In the genomic region with DNA sequence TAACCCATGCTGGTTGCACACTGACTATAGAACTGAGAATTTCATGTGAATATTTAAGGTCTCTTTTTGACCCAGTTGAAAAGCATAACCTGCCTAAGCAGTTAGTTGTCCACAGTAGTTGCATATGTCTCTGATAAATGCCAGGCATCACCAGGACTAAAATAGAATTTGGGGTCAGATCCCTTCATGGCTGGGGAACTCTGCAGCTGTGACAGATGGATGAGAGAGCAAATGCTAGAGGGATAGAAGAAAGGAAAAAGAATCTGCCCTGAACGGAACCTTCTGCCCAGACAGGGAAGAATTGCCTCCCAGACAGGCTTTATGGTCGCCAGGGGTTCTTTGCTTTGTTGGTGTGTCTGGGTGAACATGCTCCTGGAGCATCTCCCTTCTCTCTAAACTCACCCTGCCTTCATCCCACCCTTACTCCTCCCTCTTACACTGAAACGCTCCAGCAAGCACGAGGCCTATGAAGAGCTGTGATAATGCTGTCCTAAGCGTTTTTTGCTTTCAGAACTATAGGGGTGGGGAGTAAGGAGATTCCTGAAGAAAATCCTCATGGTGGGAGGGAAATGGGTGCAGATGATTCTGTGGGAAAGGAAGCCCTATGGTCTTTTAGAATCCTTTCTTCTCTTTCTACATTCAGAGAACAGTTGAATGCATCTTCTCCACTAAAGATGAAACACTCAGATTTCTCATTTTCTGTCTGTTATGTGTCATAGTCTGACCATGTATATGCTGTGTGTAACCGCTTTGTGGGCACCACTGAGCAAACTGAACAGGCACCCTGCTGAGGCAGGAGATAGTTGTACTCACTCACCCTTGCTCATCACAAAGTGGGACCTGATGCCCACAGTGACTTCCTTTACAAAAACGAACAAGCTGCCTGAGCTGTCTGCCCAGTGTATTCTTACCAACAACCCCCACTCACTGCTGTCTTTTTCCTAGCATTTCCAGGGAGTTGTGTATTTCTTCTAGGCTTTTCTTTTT, we compare ENCODE assay signal across 27 mouse cellular contexts.
A peak's percentile ranks its signal among the peaks of the same experiment; 100 is the strongest.
DNase-seq lines count a peak whose midpoint lies in the region; ATAC-seq and TF ChIP-seq lines count a peak whose summit lies in the region.
"Had no signal": no experiment of that assay in that cellular context is flagged by ENCODE, and none has a peak within 500 bp of the region (broad histone marks: within the 10 kb centered on the region; RNA-seq: fewer than 3 reads in every experiment).

No protein-coding gene starts in this region.

- peak; percentile 46 for DNase-seq in cerebellum, adult 2 months
- DNase-seq in cerebellum, adult 8-10 months, result no peak
- no peak for DNase-seq in kidney, postnatal 14 days
- DNase-seq in midbrain, embryonic 10.5 days (ENCODE audit: low spot score), result no peak
- DNase-seq in Muller cell, postnatal 12 days (ENCODE audit: inconsistent ontology term), result peak; percentile 56
- no peak for DNase-seq in adrenal gland, postnatal 10 days
- DNase-seq: adrenal gland, adult 2 months; cerebellum, postnatal 36 days; gastrocnemius, postnatal 10 days; heart, postnatal 14 days; kidney, adult 2 months; layer of hippocampus, adult 9-11 months; lung, embryonic 14.5 days; lung, postnatal 14 days; right cerebral cortex, adult 18-20 months; right cerebral cortex, postnatal 4 days; thymus, adult 18-20 months; thymus, postnatal 25 days had no signal

- H3K4me1 ChIP-seq in cerebellum, adult 2 months (ENCODE audit: control insufficient read depth, insufficient read depth, low read length), result peaks cover 12% of the 10 kb centered on the region
- H3K4me1 ChIP-seq in kidney, embryonic 14.5 days (ENCODE audit: control insufficient read depth, insufficient read depth, low read length), result no peaks in the 10 kb centered on the region
- no peaks in the 10 kb centered on the region for H3K4me1 ChIP-seq in midbrain, embryonic 15.5 days
- no peaks in the 10 kb centered on the region for H3K4me1 ChIP-seq in midbrain, embryonic 10.5 days
- H3K4me1 ChIP-seq: forebrain, embryonic 13.5 days; liver, embryonic 15.5 days; midbrain, embryonic 12.5 days; neural tube, embryonic 15.5 days had no signal

- ATAC-seq in kidney, embryonic 14.5 days (ENCODE audit: low FRiP score, low TSS enrichment), result 0 out of 2 replicates have a peak, but pooled peaks have one; percentile 32
- 0 out of 2 replicates have a peak, but pooled peaks have one; percentile 39 for ATAC-seq in midbrain, embryonic 15.5 days (replicated peaks)
- ATAC-seq: activated CD4-positive, CD25-positive, alpha-beta regulatory T cell, adult 4 months; forebrain, embryonic 13.5 days; inflammation-experienced regulatory T-cells, adult 6 months had no signal

- WGBS in cerebellum, adult 2 months, result 21% methylated on average over 7 of the region's 7 CpGs
- 46% methylated on average over 7 of the region's 7 CpGs for WGBS in kidney, embryonic 14.5 days
- WGBS in midbrain, embryonic 15.5 days, result 53% methylated on average over 7 of the region's 7 CpGs
- 63% methylated on average over 7 of the region's 7 CpGs for WGBS in midbrain, embryonic 10.5 days

- TF ChIP-seq POLR2A in cerebellum, adult 2 months (IDR thresholded peaks at IDR 0.05; ENCODE audit: borderline replicate concordance, insufficient read depth, low read length), result no peak

- H3K27me3 ChIP-seq in cerebellum, adult 2 months (ENCODE audit: control insufficient read depth, insufficient read depth, low read length), result no peaks in the 10 kb centered on the region
- no peaks in the 10 kb centered on the region for H3K27me3 ChIP-seq in kidney, embryonic 14.5 days (ENCODE audit: control insufficient read depth, insufficient read depth, low read length)
- no peaks in the 10 kb centered on the region for H3K27me3 ChIP-seq in midbrain, embryonic 15.5 days (replicated peaks)
- H3K27me3 ChIP-seq in midbrain, embryonic 10.5 days (ENCODE audit: low read depth, poor library complexity, severe bottlenecking), result no peaks in the 10 kb centered on the region
- H3K27me3 ChIP-seq: forebrain, embryonic 13.5 days; liver, embryonic 15.5 days; midbrain, embryonic 12.5 days; neural tube, embryonic 15.5 days had no signal

- H3K36me3 ChIP-seq in kidney, embryonic 14.5 days (ENCODE audit: control insufficient read depth, insufficient read depth, low read length), result no peaks in the 10 kb centered on the region
- no peaks in the 10 kb centered on the region for H3K36me3 ChIP-seq in midbrain, embryonic 15.5 days (replicated peaks)
- no peaks in the 10 kb centered on the region for H3K36me3 ChIP-seq in midbrain, embryonic 10.5 days
- H3K36me3 ChIP-seq: liver, embryonic 15.5 days; midbrain, embryonic 12.5 days; neural tube, embryonic 15.5 days had no signal

- TF ChIP-seq CTCF in cerebellum, adult 2 months (IDR thresholded peaks at IDR 0.05; ENCODE audit: borderline replicate concordance, insufficient read depth, low read depth, low read length), result no peak

- H3K9ac ChIP-seq in kidney, embryonic 14.5 days (ENCODE audit: low read depth, low read length), result no peak overlapping the region
- no peak overlapping the region for H3K9ac ChIP-seq in midbrain, embryonic 15.5 days
- H3K9ac ChIP-seq: forebrain, embryonic 13.5 days; liver, embryonic 15.5 days; lung, embryonic 14.5 days; midbrain, embryonic 12.5 days; neural tube, embryonic 15.5 days had no signal

- no peaks in the 10 kb centered on the region for H3K9me3 ChIP-seq in kidney, embryonic 14.5 days (ENCODE audit: control insufficient read depth, low read length)
- no peaks in the 10 kb centered on the region for H3K9me3 ChIP-seq in midbrain, embryonic 15.5 days
- H3K9me3 ChIP-seq in midbrain, embryonic 10.5 days (replicated peaks), result no peaks in the 10 kb centered on the region
- H3K9me3 ChIP-seq: liver, embryonic 15.5 days; midbrain, embryonic 12.5 days; neural tube, embryonic 15.5 days had no signal

- no peak overlapping the region for H3K4me3 ChIP-seq in cerebellum, adult 2 months (replicated peaks; ENCODE audit: insufficient read depth, low read depth, low read length)
- no peak overlapping the region for H3K4me3 ChIP-seq in kidney, embryonic 14.5 days (ENCODE audit: low read length)
- no peak overlapping the region for H3K4me3 ChIP-seq in midbrain, embryonic 15.5 days
- no peak overlapping the region for H3K4me3 ChIP-seq in midbrain, embryonic 10.5 days
- H3K4me3 ChIP-seq: forebrain, embryonic 13.5 days; liver, embryonic 15.5 days; midbrain, embryonic 12.5 days; neural tube, embryonic 15.5 days had no signal

- H3K27ac ChIP-seq in cerebellum, adult 2 months (ENCODE audit: insufficient read depth, low read length), result peak overlapping the region; percentile 92
- H3K27ac ChIP-seq in kidney, embryonic 14.5 days (ENCODE audit: low read depth, low read length), result no peak overlapping the region
- H3K27ac ChIP-seq in midbrain, embryonic 15.5 days, result no peak overlapping the region
- H3K27ac ChIP-seq in midbrain, embryonic 10.5 days (replicated peaks), result no peak overlapping the region
- H3K27ac ChIP-seq: forebrain, embryonic 13.5 days; liver, embryonic 15.5 days; midbrain, embryonic 12.5 days; neural tube, embryonic 15.5 days; stomach, postnatal 0 days had no signal

- H3K4me2 ChIP-seq in kidney, embryonic 14.5 days (replicated peaks; ENCODE audit: low read depth, low read length), result no peak overlapping the region
- H3K4me2 ChIP-seq in midbrain, embryonic 15.5 days, result no peak overlapping the region
- H3K4me2 ChIP-seq: forebrain, embryonic 13.5 days; liver, embryonic 15.5 days; lung, embryonic 14.5 days; midbrain, embryonic 12.5 days; neural tube, embryonic 15.5 days had no signal

Comparison
In these comparisons a context has a peak if more than half of its experiments do, and no peak if none do; other contexts are left out.
1. DNase-seq: peak in cerebellum, adult 2 months (2 of 2) and Muller cell, postnatal 12 days (single experiment); none in cerebellum, adult 8-10 months (single experiment), kidney, postnatal 14 days (single experiment), midbrain, embryonic 10.5 days (single experiment) and adrenal gland, postnatal 10 days (single experiment).